Mouse (Mus musculus): ENCODE data around the gene Zfyve28. TPM values are rescaled to one million over a fixed set of nuclear protein-coding genes. Genes with fewer than 3 reads are reported as not detected.

Zfyve28 gene
- polyA plus RNA-seq, 1 experiment, result 37.8 TPM

Other genes with a start within 250 kb of the Zfyve28 start
- 1.2 TPM in 2 replicates for gene Poln, start 119.0 kb downstream of the Zfyve28 start, polyA plus RNA-seq (2012; rRNA removed)
- 6.5 and 6.7 TPM in 2 replicates for gene Haus3, start 118.9 kb downstream of the Zfyve28 start, polyA plus RNA-seq (2012; rRNA removed)
- 101 and 105 TPM in 2 replicates for gene Mxd4, start 100.7 kb downstream of the Zfyve28 start, polyA plus RNA-seq (2012; rRNA removed)
- 0.30 and 0.42 TPM in 2 replicates for gene Cfap99, start 151 bp upstream of the Zfyve28 start, polyA plus RNA-seq (2012; rRNA removed)
- gene Rnf4, start 47.8 kb upstream of the Zfyve28 start, polyA plus RNA-seq (2012; rRNA removed), result 84.9 TPM in 2 replicates
- 37.0 and 39.7 TPM in 2 replicates for gene Fam193a, start 81.5 kb upstream of the Zfyve28 start, polyA plus RNA-seq (2012; rRNA removed)
- gene Tnip2, start 225.5 kb upstream of the Zfyve28 start, polyA plus RNA-seq (2012; rRNA removed), result 28.9 and 38.8 TPM in 2 replicates
- gene Sh3bp2, start 237.4 kb upstream of the Zfyve28 start, polyA plus RNA-seq (2012; rRNA removed), result 3.5 and 4.8 TPM in 2 replicates

Data from frontal cortex, adult 2 months (tissue).